8 mouse cellular contexts compared by ENCODE assay signal in the genomic region with DNA sequence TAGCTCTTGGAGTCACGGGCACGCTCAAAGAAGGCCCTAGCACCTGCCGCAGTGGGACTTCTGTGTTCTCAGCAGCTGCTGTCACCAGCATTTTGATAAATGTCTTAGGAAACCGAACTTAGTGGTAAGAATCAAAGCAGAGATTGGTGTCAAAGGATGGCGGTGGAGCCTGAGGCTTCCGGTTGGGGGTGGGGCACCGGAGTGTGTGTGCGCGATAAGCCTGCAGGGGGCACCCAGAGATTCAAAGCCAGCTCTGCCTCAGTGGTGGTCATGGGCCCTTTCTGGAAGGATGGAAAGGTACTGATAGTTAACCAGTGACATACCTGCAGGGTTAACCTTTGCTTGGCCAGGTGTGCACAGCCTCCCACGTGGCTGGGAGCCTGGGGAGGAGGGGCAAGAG. TPM values are rescaled to one million over a fixed set of nuclear protein-coding genes. Genes with fewer than 3 reads are reported as not detected.
DNase-seq lines count a peak whose midpoint lies in the region; ATAC-seq and TF ChIP-seq lines count a peak whose summit lies in the region.

No protein-coding gene starts in this region.

- no peaks in the 10 kb centered on the region for H3K9me3 ChIP-seq in limb, embryonic 13.5 days
- no peaks in the 10 kb centered on the region for H3K9me3 ChIP-seq in midbrain, embryonic 16.5 days (replicated peaks; ENCODE audit: control insufficient read depth, low read length, poor library complexity, severe bottlenecking)

- WGBS in kidney, adult 2 months = 19% methylated on average over 10 of the region's 10 CpGs
- 17% methylated on average over 10 of the region's 10 CpGs for whole genome bisulfite sequencing in limb, embryonic 13.5 days
- 23% methylated on average over 10 of the region's 10 CpGs for WGBS in midbrain, embryonic 16.5 days

- peak; percentile 16 for DNase-seq in kidney, adult 2 months
- no peak for DNase-seq in kidney, adult 9 months
- DNase-seq in forelimb bud, embryonic 11.5 days (ENCODE audit: low read depth, low spot score) = peak; percentile 28
- DNase-seq in layer of hippocampus, adult 8-10 months (ENCODE audit: low spot score in 2 of 2) = no peak

- peak; percentile 66 for ATAC-seq in activated CD4-positive, CD25-positive, alpha-beta regulatory T cell, adult 4 months
- ATAC-seq in limb, embryonic 13.5 days (ENCODE audit: low FRiP score, low read depth) = no peak
- peak; percentile 55 for ATAC-seq in midbrain, embryonic 16.5 days
- no peak for ATAC-seq in megakaryocyte, adult 5-6 weeks (ENCODE audit: poor library complexity, severe bottlenecking)

- no peaks in the 10 kb centered on the region for H3K4me1 ChIP-seq in kidney, adult 2 months (ENCODE audit: control insufficient read depth, insufficient read depth, low read length)
- peaks cover 17% of the 10 kb centered on the region for H3K4me1 ChIP-seq in limb, embryonic 13.5 days
- H3K4me1 ChIP-seq in midbrain, embryonic 16.5 days (ENCODE audit: control insufficient read depth, insufficient read depth, low read length) = peaks cover 5% of the 10 kb centered on the region; the same call in 1 of the 2 replicates

- TF ChIP-seq CTCF in kidney, adult 2 months (conservative IDR thresholded peaks at IDR 0.05; ENCODE audit: insufficient read depth, insufficient read length, low read depth, low read length) = peak; percentile 45

- no peak overlapping the region for H3K27ac ChIP-seq in kidney, adult 2 months (ENCODE audit: insufficient read depth, low read depth, low read length)
- H3K27ac ChIP-seq in limb, embryonic 13.5 days = no peak overlapping the region
- H3K27ac ChIP-seq in midbrain, embryonic 16.5 days (ENCODE audit: low read length) = no peak overlapping the region

- no peaks in the 10 kb centered on the region for H3K27me3 ChIP-seq in kidney, adult 2 months (replicated peaks; ENCODE audit: control insufficient read depth, insufficient read depth, low read length)
- no peaks in the 10 kb centered on the region for H3K27me3 ChIP-seq in limb, embryonic 13.5 days
- no peaks in the 10 kb centered on the region for H3K27me3 ChIP-seq in midbrain, embryonic 16.5 days (ENCODE audit: control insufficient read depth, insufficient read depth, low read depth, low read length)

- no peaks in the 10 kb centered on the region for H3K36me3 ChIP-seq in kidney, adult 2 months (ENCODE audit: control insufficient read depth, insufficient read depth, low read length)
- peaks cover 18% of the 10 kb centered on the region for H3K36me3 ChIP-seq in limb, embryonic 13.5 days
- peaks cover 2% of the 10 kb centered on the region; the same call in 1 of the 2 replicates for H3K36me3 ChIP-seq in midbrain, embryonic 16.5 days (ENCODE audit: control insufficient read depth, insufficient read depth, low read length)

- TF ChIP-seq POLR2A in kidney, adult 2 months (IDR thresholded peaks at IDR 0.05; ENCODE audit: low read depth, low read length) = no peak

- peak overlapping the region; percentile 37 for H3K4me2 ChIP-seq in limb, embryonic 13.5 days (replicated peaks)
- peak overlapping the region; percentile 36 for H3K4me2 ChIP-seq in midbrain, embryonic 16.5 days (ENCODE audit: low read length)

- no peak overlapping the region for H3K9ac ChIP-seq in limb, embryonic 13.5 days
- H3K9ac ChIP-seq in midbrain, embryonic 16.5 days (ENCODE audit: low read depth, low read length) = no peak overlapping the region

- no peak overlapping the region for H3K4me3 ChIP-seq in kidney, adult 2 months (ENCODE audit: insufficient read depth, low read depth, low read length)
- H3K4me3 ChIP-seq in limb, embryonic 13.5 days = no peak overlapping the region
- no peak overlapping the region for H3K4me3 ChIP-seq in midbrain, embryonic 16.5 days (ENCODE audit: low read depth, low read length)

RNA-seq across cellular contexts. Expression of a gene that starts 21.0 kb away (rescaled TPM):
- polyA plus RNA-seq in kidney, adult 2 months (2012; rRNA removed) = 1.6 and 123 TPM in 2 replicates
- not detected for polyA plus RNA-seq in activated CD4-positive, CD25-positive, alpha-beta regulatory T cell, adult 4 months (2017; shearing (Covaris generic))
- polyA plus RNA-seq in limb, embryonic 13.5 days (2015; fragmentation: Nextera tagmentation; extraction: Ambion mirVana) = 10.1 and 13.6 TPM in 2 replicates
- polyA plus RNA-seq in midbrain, embryonic 16.5 days (2015; fragmentation: Nextera tagmentation; extraction: Ambion mirVana) = 0.40 TPM in 1 of 2 replicates, not detected in the other
- total RNA-seq in megakaryocyte, adult 5-6 weeks (2015) = not detected in 2 replicates
- total RNA-seq in megakaryocyte, adult 5-6 weeks (2017) = not detected in 2 replicates
- 1 to 10 TPM in 1 of 4 experiments, under 1 TPM in 2, not detected in 1; 0.31 to 2.2 (median 0.52) TPM for total RNA-seq in layer of hippocampus, adult 8-10 months (2022)

RNA-seq across cellular contexts. Expression of a gene that starts 27.0 kb away (rescaled TPM):
- 4.8 and 6.4 TPM in 2 replicates for polyA plus RNA-seq in kidney, adult 2 months (2012; rRNA removed)
- not detected for polyA plus RNA-seq in activated CD4-positive, CD25-positive, alpha-beta regulatory T cell, adult 4 months (2017; shearing (Covaris generic))
- 0.10 TPM in 1 of 2 replicates, not detected in the other for polyA plus RNA-seq in limb, embryonic 13.5 days (2015; fragmentation: Nextera tagmentation; extraction: Ambion mirVana)
- not detected in 2 replicates for polyA plus RNA-seq in midbrain, embryonic 16.5 days (2015; fragmentation: Nextera tagmentation; extraction: Ambion mirVana)
- not detected in 2 replicates for total RNA-seq in megakaryocyte, adult 5-6 weeks (2015)
- 0.04 TPM in 1 of 2 replicates, not detected in the other for total RNA-seq in megakaryocyte, adult 5-6 weeks (2017)
- total RNA-seq in layer of hippocampus, adult 8-10 months (2022) = under 1 TPM in 1 of 4 experiments, not detected in 3; 0.47 TPM

Comparison
In these comparisons a context has a peak if more than half of its experiments do, and no peak if none do; other contexts are left out.
1. DNase-seq: peak in kidney, adult 2 months (single experiment) and forelimb bud, embryonic 11.5 days (single experiment); none in kidney, adult 9 months (single experiment) and layer of hippocampus, adult 8-10 months (0 of 2).
2. ATAC-seq: peak in activated CD4-positive, CD25-positive, alpha-beta regulatory T cell, adult 4 months (single experiment) and midbrain, embryonic 16.5 days (single experiment); none in limb, embryonic 13.5 days (single experiment) and megakaryocyte, adult 5-6 weeks (single experiment).